Mouse (Mus musculus) cerebellum, adult (tissue): ENCODE measurements around the gene Rap2a.

Experiments
- ATAC-seq: cut with Nextera tagmentation; 2 replicates; pipeline ENCODE4 v1.9.2; 2017; ENCODE audit warnings: mild to moderate bottlenecking, moderate library complexity, mixed read lengths; ENCODE audit not compliant: insufficient number of reproducible peaks, low FRiP score, low TSS enrichment

Gene Rap2a

DNA sequence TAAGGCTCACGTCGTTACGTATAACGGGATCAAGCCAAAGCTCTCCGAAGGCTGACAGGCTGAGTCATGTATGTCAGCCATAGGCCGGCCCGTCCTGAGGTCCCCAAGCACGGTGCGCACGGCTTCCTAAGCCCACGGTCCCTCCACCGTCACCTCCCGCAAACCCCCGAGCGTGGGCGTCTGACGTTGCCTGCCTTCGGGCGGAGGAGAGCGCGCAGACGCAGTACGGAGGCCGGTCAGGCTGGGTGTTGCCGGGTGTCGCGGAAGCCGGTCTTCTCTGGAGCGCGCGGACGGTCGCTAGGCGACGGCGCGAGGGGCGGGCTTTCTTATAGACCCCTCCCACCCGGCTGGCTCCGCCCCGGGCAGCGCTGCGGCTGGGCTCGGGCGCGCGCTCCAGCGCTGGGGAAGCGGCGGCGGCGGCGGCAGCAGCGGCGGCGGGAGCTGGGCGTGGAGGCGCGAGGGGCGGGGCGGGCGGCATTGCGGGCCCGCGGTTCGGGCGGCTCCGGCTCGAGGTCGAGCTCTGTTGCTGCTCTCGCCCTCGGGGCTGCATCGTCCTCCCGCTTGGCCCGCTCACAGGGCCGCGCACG, at the start of gene Rap2a:
Rap2a (plus strand) TSS at position 463 of the 587 bp plus-strand sequence.
- ATAC-seq, result peak; percentile 82

DNA sequence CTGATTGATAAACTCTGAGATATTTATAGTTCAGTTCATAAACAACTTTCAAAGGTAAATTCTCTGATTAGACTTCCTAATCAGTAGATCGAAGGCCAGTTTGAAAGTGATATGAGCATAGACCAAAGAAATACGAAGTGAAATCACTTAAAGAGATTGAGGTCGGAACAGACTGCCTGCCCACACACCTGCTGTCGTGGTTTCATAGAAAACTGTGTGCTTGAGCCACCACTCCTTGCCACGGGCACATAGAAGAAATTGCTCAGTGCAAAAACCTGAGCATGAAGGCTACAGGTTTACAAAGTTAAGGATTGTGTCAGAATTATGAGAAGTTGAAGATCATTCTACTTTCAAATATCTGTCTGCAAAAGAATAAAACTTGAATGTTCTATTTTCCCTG, 49.7 kb upstream of the Rap2a start:
- no peak for ATAC-seq

DNA sequence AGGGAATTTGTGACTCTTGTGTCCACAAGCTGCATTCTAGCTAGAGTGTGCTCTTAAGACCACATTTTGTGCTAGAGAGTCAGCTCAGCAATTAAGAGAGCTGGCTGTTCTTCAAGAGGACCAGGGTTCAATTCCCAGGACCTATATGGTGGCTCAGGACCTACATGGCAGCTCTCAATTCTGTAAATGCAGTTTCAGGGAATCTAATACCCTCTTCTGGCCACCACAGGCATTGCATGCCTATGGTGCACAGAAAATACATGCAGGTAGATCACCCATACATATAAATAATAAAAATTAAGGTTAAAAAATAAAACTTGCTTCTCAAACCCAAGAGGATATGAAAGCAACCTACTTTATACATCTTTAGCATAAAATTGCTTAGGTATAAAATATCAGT, 45.5 kb upstream of the Rap2a start:
- ATAC-seq, result no peak

DNA sequence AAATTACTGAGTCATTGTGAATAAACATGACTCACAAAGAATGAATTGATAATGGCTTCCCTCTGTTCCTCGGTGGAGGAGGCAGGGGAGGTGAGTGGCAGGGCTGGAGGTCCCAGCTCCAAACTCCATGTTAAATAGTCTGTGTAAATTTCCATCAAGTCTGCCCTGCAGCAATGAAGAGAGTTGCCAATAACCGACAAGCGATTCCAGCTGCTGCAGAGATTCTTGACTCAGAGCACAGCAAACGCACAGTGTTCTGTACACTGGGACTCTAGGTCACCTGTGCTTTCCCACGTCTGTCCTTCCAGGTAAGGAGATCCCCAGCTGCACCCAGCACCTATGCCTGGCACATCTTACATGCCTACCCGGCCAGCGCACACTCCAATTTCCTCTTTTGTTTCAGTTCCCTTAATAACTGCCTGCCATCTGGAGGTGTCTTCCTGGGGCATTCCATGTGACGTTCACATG, 44.3 kb upstream of the Rap2a start:
- ATAC-seq, result no peak

DNA sequence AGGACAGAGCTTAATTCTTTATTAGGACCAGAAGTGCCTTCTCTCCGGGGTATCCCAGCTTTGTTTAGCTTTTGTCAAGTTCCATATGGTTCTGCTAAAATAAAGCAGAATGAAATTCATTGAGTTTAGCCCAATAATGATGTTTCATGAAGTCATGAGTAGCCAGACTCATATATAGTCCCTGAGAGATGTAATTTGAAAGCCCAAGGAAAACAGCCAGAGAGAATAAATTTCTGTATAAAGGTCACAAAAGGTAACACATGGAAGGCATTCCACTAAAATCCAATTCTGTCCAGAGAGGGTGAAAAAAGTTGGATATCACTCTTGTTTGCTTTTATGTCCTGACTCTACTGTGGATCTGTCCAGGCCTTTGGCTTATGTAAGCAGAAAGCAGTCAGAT, 43.4 kb upstream of the Rap2a start:
- no peak for ATAC-seq

DNA sequence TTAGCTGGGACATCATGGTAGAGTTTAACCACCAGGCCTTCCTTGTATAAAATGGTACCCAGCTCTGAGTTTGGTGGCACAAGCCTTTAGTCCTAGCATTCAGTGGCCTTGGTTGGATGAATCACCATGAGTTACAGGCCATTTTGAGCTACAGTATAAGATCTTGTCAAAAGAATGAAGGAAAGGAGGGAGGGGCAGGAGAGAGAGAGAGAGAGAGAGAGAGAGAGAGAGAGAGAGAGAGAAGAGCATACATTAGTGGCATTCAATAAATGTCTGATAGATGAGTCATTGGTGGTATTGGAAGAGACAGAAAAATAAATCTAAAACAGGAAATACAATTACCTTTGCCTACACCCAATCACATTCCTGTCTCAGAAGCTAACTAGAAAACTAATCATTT, 37.5 kb upstream of the Rap2a start:
- ATAC-seq, result no peak

DNA sequence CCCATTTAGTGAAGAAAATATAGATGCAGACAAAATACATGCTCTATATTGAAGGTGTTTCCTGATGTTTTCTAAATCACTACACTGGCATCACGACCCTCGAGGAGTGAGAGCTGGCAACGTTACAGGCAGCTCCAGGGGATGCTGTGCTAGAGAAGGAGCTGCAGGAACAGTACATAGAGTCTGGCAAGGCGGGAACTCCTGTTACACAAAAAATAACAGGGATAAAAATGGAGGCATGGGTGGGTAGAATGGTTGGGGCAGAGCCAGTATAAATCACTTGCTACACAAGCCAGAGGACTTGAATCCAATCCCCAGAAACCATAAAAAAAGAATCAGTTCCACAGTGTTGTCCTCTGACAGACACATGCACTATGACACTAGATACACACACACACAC, 37.0 kb upstream of the Rap2a start:
- ATAC-seq, result no peak

DNA sequence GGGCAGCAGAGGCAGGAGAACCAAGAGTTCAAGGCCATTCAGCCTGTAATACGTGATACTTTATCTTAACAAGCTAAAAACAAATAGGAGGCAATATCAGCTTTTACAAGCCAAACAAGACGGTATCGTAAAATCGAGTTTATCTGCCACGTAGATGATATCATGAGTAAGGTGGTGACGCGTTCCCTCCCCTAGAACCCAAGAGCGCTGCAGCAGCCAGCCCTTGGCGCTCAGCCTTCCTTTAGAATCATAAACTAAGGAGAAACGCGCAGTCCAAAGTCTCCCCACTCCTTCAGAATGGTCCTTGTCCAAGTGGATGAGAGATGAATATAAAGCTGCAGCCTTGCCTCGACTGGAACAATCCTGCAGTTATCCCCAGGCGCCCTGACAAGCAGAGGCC, 36.4 kb upstream of the Rap2a start:
- ATAC-seq, result no peak

DNA sequence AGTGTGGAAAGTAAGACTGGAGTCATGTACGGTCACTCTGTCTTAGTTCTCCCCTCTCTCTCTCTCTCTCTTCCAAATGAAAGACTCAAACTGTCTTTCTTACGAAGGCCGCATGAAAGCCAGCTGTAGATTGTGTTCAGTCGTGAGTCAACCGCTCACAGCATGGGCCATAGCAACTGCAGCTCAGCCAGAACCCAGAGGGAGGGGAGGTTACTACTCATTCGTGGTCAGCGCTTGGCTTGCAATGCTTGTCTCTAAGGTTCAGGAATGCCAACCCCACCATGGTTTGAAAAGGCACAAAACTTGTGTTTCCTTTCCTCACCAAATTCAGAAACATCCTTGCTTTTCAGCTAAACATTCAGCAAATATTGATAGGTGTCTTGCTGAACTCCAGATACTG, 24.0 kb upstream of the Rap2a start:
- no peak for ATAC-seq

DNA sequence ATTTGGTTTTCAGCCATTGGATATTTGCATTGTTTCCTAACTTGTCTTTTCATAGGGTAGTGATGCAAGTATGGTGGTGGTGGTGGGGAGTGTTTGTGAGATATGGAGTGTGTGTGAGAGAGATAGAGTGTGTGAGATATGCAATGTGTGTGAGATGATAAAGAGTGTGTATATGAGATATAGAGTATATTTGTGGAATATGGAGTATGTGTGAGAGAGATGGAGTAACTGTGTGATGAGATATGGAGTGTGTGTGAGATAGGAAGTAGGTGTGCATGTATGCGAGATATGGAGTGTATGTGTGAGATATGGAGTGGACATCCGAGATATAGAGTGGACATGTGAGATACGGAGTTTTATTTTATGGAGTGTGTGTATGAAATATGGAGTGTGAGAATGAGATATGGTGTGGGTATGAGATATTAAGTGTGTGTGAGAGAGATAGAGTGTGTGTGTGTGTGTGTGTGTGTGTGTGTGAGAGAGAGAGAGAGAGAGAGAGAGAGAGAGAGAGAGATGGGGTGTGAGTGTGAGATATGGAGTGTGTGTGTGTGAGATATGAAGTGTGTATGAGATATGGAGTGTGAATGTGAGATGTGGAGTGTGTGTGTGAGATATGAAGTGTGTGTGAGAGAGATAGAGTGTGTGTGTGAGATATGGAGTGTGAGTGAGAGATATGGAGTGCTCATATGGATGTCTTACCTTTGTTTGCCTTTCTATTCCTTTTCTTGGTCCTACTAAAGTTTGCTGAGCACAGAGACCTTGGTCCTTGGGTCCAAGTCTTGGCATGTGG, 14.1 kb upstream of the Rap2a start:
- ATAC-seq, result no peak

DNA sequence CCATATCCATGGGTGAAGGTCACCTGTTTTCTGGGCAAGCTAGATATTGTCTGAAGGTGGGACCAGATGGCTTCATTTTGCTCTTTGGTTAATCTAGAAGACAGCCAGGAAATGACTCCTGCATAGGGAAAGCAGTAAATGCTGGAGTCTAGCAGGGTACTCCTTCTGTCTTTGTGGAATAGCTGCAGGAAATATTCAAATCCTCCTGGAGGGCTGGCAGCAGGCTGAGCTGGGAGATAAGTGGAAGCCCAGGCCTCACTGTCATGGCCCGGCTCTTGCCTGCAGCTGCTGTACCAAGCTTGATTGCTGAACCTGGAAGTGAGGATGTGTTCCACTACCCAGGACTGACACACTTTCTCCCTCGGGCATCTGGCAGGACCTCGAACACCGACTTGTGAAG, 11.4 kb upstream of the Rap2a start:
- ATAC-seq, result peak; percentile 47; the same call in 1 of the 2 replicates

DNA sequence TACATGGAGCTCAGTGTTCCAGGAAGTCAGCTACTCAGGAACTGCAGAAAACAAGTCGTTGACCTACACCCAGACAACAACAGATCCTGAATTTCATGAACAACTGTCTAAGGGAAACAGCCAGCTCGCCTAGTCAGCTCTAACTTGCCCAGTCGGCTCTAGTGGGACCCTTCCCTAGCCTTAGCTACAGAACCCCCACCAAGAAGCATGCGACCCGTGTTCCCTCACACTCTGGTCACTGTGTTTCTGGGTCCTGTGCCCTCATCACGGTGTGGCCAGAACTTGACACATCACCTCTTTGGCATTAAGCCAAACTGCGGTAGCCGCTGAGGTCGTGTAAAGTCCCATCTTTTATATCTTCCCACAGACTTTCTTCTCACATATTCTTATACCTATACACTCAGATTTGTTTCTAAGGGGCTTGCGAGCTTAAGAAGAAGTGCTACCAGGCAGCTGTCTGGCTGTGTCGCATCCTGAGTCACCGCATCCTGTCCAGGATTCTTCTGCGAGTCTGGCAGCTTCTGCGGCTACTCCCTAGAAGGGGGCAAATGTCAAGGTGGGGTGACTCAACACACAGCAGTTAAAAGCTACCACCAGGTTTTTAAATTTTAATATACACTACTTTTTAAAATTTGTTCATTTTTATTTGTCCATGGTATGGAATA, 9.0 kb upstream of the Rap2a start:
- ATAC-seq, result no peak

DNA sequence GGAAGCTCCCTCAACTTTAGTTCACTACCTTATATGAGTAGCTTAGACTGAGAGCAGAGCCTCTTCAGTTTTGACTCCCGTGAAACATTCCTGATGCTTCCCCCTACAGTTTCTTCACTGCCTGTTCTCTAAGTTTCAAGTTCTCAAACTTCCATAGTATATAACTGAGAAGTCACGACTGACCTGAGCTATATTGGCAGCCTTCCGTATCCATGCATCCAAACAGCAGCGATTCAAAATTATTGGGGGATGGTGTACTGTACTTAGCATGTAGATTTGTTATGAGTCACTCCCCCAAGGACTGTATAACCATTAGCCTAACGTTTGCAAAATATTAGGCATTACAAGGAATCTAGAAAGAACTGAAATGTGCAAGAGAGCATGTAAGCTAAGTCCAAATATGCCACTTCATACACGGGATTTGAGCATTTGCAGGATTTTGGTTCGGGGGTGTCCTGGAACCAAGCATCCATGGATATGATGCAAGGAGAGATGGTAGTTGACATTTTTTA, 2.0 kb upstream of the Rap2a start:
- ATAC-seq, result no peak

DNA sequence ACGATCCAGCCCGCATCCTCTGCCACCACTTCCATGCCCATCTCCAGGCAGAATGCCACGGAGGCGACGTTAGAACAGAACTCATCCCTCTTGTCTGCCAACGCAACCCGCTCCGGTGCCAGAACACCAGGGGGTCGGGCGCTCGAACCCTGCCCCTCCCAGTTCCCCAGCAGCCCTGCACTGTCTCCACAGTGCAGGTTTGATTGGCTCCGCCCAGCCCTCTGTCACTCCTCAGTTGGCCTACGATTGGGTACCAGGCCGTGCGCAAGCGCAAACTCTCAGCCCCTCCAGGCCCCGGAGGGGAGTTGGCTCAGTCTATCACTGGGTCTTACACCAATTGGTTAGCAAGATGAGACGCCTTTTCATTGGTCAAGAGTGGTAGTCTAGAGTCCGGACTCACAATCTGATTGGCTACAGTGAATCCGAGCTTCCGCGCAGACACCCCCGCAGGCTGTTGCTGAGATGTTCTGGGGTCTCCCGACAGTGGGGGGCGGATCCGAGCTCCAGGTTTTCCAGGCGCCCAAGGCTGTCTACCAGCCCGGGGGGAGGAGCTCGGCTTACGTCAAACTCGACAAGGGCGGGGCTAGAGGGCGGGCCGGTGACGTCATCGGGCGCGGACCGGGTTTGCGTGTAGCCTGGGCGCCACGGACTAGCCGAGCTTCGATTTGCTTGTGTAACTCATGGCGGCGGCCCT, 809 bp upstream of the Rap2a start:
- peak; percentile 90 for ATAC-seq

DNA sequence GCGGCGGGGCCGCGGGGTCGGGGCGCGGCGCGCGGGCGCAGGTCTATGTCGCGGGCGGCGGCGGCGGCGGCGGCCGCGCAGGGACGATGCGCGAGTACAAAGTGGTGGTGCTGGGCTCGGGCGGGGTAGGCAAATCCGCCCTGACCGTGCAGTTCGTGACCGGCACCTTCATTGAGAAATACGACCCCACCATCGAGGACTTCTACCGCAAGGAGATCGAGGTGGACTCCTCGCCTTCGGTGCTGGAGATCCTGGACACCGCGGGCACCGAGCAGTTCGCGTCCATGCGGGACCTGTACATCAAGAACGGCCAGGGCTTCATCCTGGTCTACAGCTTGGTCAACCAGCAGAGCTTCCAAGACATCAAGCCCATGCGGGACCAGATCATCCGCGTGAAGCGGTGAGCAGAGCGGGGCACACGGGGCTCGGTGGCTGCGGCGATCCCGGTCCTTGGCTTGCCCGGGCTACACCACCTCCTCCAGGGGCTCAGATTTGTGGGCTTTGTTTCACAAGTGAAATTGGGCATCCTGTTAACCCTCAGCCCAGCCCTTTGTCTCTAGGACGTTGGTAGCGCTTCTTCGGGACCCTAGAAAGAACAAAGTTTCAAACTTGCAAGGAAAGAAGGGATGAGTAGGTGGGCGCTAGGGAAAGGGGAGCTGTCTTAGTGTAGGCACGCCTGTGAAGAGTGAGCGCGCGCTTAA, 547 bp downstream of the Rap2a start:
- ATAC-seq, result peak; percentile 7

DNA sequence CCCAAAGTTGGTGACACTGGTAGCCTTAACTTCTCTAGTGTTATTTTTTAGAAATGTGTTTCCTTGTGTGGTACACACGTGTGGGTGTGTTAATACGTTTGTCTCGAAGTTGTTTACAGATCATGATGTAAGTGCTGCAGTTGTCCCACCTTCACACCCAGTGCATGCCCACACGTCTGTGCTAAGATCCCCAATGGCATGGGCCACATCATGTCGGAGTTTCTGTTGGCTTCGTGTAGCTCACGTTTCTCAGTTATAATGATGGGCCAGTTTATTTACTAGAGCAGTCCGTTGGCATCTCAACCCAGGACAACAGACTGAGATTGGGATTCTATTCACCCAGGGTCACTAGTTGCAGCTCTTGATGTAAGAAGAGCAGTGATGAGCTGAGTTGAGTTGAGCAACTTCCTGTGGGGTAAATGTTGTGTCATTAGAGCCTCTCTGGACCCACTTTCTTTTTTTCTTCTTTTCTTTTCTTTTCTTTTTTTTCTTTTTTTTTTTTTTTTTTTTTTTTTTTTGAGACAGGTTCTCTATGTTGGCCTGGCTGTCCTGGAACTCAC, 2.2 kb downstream of the Rap2a start:
- no peak for ATAC-seq

DNA sequence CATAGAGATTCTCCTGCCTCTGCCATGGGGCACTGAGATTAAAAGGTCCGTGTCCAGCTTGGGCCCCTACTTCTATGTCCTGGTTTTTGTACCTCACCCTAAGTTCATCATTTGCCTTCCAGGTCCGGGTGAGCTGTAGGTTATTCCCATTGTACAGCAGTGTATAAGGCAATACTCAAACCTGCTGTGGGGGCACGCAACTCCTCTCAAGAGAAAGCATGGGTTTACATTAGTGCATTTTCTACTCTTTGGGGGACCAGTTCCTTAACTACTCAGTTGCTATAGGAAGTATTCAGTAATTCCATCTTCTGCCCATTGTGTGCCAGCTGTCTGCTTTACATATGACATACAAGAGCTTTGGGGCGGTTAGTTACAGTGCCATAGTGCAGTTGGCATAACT, 2.7 kb downstream of the Rap2a start:
- ATAC-seq, result no peak

DNA sequence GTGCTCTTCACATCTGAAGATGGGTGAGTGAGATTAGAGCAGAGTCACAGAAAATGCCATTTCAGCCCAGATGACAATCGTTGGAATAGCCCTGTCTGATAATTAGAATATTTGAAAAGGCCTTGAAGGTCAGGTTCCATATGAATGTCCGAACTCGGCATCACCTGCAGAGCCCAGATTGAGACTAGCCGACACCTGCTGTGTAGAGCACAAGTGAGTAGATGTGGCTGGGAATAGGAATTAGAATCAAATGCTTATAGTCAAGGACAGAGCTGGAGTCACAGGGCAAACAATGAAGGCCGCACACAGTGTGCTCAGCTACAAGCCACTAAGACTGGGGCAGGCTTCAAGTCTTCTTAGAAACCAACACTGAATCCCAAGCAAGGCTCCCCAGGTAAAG, 6.3 kb downstream of the Rap2a start:
- no peak for ATAC-seq

DNA sequence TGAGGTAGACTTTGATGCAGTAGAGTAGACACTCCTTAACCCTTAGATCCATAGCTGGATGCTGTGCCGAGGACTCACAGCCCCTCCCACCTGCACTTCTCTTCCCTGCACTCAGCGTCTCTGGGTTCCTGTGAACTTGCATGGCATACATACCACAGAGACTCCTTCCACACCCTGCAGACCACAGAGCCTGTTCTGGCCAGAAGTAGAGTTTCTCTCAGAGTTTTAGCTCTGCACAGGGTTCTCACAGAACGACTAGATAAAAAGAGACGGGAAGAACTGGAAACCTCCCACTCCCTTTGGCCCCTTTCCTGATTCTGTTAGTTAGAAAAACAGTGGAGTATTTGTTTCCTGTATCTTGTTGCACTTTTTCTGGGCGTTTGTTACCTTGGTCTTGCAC, 18.0 kb downstream of the Rap2a start:
- no peak for ATAC-seq

DNA sequence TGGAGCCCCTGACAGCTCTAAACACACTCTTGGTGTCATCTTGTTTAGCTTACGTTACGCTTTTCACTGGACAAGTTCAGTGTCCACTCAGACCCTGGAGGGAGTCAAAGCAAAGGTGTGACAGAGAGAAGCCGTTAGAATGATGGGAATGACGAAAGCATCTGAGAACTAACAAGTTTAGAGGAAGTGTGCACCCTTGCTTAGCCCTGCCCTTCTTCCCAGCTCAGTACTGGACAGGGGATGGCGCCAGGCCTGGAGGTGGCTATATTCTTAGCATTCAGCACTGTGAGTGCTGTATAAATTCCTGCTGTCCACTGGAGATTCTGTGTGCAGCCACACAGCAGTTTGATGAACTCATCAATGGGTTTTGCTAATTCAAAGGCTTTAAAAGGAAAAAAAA, 18.6 kb downstream of the Rap2a start:
- no peak for ATAC-seq
